Mouse (Mus musculus): Measurements from ENCODE around the gene Egln3. TPM values are rescaled to one million over a fixed set of nuclear protein-coding genes. Genes with fewer than 3 reads are reported as not detected.

Gene Egln3
- total RNA-seq, 2 experiments from 2014 or later, result 22.9 to 40.2 TPM

- peak; percentile 63 for ATAC-seq (replicated peaks; ENCODE audit: poor library complexity, severe bottlenecking)
Observed at GRCm38 (mm10) chr12:54202765-54203655, 650 bp downstream of the Egln3 start.

- ATAC-seq (replicated peaks; ENCODE audit: poor library complexity, severe bottlenecking), result no peak
Observed at GRCm38 (mm10) chr12:54202276-54202675, 1.4 kb downstream of the Egln3 start.

DNA sequence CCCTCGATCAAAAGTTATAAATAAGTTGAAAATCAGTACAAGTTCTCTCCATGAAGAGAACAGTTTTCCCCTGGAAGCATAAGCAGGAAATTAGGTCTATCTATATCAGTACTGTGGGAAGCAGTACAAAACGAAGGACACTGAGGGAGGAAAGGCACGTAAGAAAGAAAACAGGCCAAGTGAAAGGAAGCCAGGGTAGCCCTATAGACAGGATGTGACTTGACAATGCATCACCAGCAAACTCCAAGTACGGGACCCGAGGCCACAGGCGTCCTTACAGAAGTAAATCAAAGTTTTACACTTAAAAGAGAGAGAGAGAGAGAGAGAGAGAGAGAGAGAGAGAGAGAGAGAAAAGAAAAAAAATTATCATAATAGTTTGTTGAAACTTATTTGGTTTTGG, 2.8 kb downstream of the Egln3 start:
- ATAC-seq (replicated peaks; ENCODE audit: poor library complexity, severe bottlenecking), result no peak

DNA sequence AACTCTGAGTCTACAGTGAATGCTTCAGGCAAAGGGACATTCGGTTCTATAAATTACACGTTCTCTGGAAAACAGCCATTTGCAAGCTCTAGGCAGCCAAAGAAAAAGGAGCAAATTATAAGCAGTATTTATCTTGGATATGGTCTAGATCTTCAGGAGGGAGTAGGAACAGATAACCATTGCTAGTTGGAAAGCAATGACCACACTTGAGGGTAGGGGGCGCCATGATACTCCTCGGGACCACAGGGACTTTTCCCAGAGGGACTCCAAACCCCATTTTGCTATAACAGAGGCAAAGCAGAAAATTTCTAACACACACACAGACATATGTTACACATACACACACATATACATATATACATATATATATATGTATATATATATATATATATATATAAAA, 3.5 kb downstream of the Egln3 start:
- no peak for ATAC-seq (replicated peaks; ENCODE audit: poor library complexity, severe bottlenecking)

DNA sequence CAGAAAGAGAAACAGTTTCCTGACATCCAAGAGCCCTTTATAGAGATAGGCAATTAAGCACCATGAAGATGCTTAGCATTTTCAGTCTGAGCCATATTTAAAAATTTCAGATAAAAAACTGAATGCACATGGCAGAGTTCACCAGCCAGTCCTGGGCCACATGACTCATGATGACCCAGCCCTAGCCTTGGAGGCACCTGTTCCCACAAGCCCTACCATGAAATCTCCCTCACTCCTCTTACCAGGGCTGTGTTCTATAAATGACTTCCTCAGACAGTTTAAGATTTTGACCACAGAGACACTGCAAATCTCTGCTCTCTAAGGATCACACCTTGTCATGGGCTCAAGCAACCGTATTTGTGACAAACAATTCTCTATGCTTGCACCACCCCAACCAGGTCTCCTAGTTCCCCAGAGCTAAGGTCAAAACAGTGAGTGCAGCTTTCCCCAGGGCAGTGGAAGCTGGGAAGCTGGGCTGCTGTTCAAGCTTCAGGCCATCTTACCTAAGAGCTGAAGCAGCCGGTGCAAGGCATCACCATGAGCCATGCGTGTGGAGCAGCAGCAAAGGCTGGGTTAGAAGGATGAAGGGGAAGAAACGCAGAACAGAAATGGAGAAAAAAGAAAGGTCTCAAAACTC, 5.3 kb downstream of the Egln3 start:
- 0 out of 2 replicates have a peak, but pooled peaks have one; percentile 9 for ATAC-seq (replicated peaks; ENCODE audit: poor library complexity, severe bottlenecking)

DNA sequence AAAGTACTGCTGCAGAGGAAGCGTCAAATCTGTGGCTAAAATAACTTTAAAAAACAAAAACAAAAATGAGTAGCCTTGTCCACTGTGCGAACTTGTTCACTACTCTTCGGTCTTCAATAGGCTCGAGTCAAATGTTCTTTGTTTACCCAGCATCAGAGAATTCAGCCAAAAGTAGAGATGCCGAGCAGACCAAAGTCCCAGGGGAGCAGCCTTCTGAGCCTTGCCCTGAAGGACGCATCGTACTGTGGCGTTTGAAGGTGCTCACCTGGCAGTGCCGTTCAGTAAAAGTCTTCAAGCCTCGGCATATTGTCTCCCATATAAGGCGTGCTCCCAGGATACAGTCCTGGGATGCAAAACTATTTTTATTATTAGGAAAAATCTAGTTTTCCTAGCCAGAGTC, 5.8 kb downstream of the Egln3 start:
- ATAC-seq (replicated peaks; ENCODE audit: poor library complexity, severe bottlenecking), result no peak

- no peak for ATAC-seq (replicated peaks; ENCODE audit: poor library complexity, severe bottlenecking)
Observed at GRCm38 (mm10) chr12:54197301-54197782, 6.3 kb downstream of the Egln3 start.

GRCm38 (mm10) chr12:54196881-54197280, 6.8 kb downstream of the Egln3 start:
- ATAC-seq (replicated peaks; ENCODE audit: poor library complexity, severe bottlenecking), result no peak

- no peak for ATAC-seq (replicated peaks; ENCODE audit: poor library complexity, severe bottlenecking)
Observed at GRCm38 (mm10) chr12:54194159-54194558, 9.5 kb downstream of the Egln3 start.

GRCm38 (mm10) chr12:54192305-54192661, 11.4 kb downstream of the Egln3 start:
- no peak for ATAC-seq (replicated peaks; ENCODE audit: poor library complexity, severe bottlenecking)

DNA sequence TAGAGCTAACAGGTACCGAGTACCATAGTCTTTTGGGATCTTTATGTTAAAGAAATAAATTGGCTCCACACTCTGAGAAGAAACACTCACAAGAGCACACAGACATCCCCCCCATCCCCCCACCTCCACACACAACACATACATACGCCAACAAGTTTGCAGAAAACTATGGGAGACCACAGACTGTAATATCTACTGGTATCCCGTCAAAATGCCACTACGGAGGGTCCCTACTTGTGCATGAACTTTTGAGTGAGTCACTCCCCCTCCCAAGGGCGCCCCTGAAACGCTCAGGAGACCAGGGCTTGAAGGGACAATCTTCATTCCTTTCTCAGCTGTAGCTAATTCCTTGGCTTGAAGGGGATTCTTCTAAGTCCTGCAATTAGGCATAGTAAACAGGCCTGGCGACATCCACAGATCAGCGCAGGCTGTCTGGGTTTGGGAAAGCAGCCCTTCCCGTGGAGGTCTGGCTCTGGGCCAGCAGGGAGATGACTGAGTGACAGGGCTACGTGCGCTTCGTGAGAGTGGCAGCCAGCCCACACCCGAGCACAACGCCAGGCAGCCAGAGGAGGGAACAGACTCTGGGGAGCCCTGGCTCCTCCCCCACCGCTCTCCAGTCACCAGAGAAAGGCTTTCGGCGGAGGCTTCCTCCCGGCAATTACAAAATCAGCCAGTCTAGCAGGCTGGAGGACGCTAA, 11.9 kb downstream of the Egln3 start:
- ATAC-seq (replicated peaks; ENCODE audit: poor library complexity, severe bottlenecking), result peak; percentile 70

GRCm38 (mm10) chr12:54191181-54191580, 12.5 kb downstream of the Egln3 start:
- ATAC-seq (replicated peaks; ENCODE audit: poor library complexity, severe bottlenecking), result peak; percentile 38

- ATAC-seq (replicated peaks; ENCODE audit: poor library complexity, severe bottlenecking), result peak; percentile 52
Observed at GRCm38 (mm10) chr12:54187812-54188600, 15.7 kb downstream of the Egln3 start.

- ATAC-seq (replicated peaks; ENCODE audit: poor library complexity, severe bottlenecking), result peak; percentile 19
Observed at GRCm38 (mm10) chr12:54186926-54187623, 16.6 kb downstream of the Egln3 start.

DNA sequence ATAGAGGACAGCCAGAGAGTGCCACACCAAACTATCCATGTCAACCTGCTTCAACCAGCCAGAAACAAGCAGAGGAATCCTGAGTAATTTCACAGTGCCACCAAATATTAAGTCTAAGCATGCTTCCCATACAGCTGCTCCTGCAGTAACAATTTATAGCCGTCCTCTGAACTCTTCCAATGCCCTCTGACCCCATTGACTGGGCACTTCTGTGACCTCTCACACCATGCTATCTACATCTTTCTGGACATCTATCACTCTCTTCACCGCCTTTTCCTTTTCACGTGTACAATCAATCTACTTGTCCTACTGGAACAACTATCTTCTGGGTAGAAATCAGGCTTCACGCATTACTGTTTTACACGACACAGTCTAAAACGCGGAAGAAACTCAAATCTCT, 19.4 kb downstream of the Egln3 start:
- ATAC-seq (replicated peaks; ENCODE audit: poor library complexity, severe bottlenecking), result no peak

GRCm38 (mm10) chr12:54178323-54178722, 25.3 kb downstream of the Egln3 start:
- ATAC-seq (replicated peaks; ENCODE audit: poor library complexity, severe bottlenecking), result no peak

GRCm38 (mm10) chr12:54168786-54169185, 34.9 kb downstream of the Egln3 start:
- no peak for ATAC-seq (replicated peaks; ENCODE audit: poor library complexity, severe bottlenecking)

GRCm38 (mm10) chr12:54167737-54168136, 35.9 kb downstream of the Egln3 start:
- no peak for ATAC-seq (replicated peaks; ENCODE audit: poor library complexity, severe bottlenecking)

DNA sequence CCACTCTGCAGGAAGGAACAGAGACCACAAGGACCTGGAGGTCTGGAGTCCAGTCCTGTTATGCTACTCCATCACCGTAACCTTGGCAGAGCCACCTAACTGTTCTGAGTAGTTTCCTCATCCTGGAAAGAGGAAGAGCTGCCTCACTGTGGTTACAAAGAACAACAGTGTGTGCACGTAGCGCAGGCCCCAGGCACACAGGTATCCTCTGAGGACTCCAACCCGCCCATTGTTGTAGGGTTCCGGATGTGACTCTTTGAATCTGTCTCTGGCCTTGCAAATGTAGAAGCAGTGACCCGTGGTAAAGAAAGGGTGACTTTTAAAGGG, 39.0 kb downstream of the Egln3 start:
- ATAC-seq (replicated peaks; ENCODE audit: poor library complexity, severe bottlenecking), result peak; percentile 84
